Mouse (Mus musculus) CH12.LX (cell line): ENCODE results near the gene Tent5c.

ENCODE experiments used
- CHD2 ChIP-seq: IDR thresholded peaks from 2 replicates; pipeline ENCODE4 v1.6.1; 2011; ENCODE audit warnings: low read length, improper control_type of control experiment
- GABPA ChIP-seq: IDR thresholded peaks from 2 replicates; pipeline ENCODE4 v1.6.1; 2012; ENCODE audit warnings: low read depth, low read length, improper control_type of control experiment, inconsistent platforms; ENCODE audit not compliant: insufficient replicate concordance
- POLR2A ChIP-seq: IDR thresholded peaks from 2 replicates; pipeline ENCODE4 v1.6.1; 2011; ENCODE audit warnings: low read depth, mild to moderate bottlenecking, improper control_type of control experiment, low read length
- UBTF ChIP-seq: IDR thresholded peaks from 2 replicates; pipeline ENCODE4 v1.6.1; 2012; ENCODE audit warnings: low read depth, mild to moderate bottlenecking, inconsistent platforms, low read length, improper control_type of control experiment, moderate library complexity
- USF2 ChIP-seq: conservative IDR thresholded peaks from 2 replicates; pipeline ENCODE4 v1.6.1; 2011; ENCODE audit warnings: low read depth, low read length, improper control_type of control experiment
- ZMIZ1 ChIP-seq: IDR thresholded peaks from 2 replicates; pipeline ENCODE4 v1.6.1; 2012; ENCODE audit warnings: low read depth, mild to moderate bottlenecking, inconsistent platforms, low read length, improper control_type of control experiment

GRCm38 (mm10) chr3:100411945-100412344 lies 77.2 kb downstream of the Tent5c start:
- no peak for TF ChIP-seq UBTF
- TF ChIP-seq GABPA, result no peak
- TF ChIP-seq ZMIZ1, result no peak
- TF ChIP-seq CHD2, result no peak
- TF ChIP-seq USF2, result no peak
- TF ChIP-seq POLR2A, result no peak
